Mouse (Mus musculus) retina, embryonic 14.5 days (tissue): ENCODE measurements at regions not wholly inside any gene's neighbourhood (a gene's known extent, or its start where the extent isn't known, plus 50 kb on each side); places are given as distances from the start of the nearest gene placed in this dataset.

Source experiments
- DNase-seq: peaks from one replicate; pipeline ENCODE4 v3.0.0-alpha.2; 2015; ENCODE audit warnings: low spot score

DNA sequence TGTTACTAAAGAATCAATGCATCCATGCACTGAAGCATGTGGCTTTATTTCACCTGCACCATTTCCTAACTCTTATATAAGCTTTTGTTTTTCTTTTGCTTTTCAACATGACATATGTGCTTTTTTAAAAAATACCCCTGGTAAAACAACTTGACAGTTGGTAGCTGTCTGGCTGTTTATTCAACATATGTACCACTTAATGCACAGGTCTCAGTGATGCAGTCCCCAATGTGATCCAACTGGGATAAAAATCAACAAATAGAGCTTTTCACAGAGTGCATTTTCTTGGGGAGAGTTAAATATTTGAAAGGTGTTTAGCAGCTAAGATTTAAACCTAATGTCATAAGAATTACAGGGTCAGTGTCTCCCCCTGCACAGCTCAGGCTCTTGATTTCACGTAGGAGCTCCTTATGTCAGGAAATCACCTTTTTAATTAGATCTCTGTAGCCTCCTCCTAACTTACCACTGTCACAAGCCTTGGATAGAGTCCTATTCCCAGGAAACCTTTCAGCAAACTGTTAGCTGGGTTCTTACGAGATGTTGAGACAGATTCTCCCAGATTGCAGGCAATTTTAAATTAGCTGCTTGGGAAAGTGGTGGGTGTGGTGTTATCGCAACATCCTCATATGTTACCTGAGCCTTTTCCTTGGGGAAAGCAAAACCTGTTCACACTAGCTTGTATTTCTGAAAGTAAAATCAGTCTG is 464.6 kb upstream of the Arrdc3 start:
- DNase-seq, result no peak

DNA sequence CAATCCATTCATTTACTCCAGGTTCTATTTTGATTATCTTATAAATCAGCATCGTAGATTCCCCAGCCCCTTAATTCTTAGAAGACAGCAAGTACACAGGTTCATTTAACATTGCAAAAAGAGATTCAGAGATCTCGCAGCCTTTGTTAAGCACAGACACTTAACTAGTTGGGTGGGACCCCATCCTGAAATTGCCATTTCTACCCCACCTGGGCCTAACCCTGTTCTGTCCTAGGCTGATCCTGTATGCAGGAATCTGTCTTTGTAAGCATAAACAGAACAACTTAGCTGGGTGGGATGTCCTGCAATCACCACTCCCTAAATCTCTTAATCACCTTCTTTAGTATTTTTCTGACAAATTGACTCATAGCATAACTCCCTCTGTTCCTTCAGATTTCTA is 462.8 kb upstream of the Arrdc3 start:
- no peak for DNase-seq
